Mouse (Mus musculus) kidney, postnatal 0 days (tissue): ENCODE data around the gene Ccdc163. TPM values are rescaled to one million over a fixed set of nuclear protein-coding genes. Genes with fewer than 3 reads are reported as not detected.

Experiments
- ATAC-seq: fragments of 200-750 bp; cut with Nextera tagmentation; replicated peaks from 2 replicates; pipeline ENCODE4 v1.8.0; 2017; ENCODE audit warnings: low read depth, moderate number of reproducible peaks, moderate TSS enrichment, moderate library complexity; ENCODE audit not compliant: low FRiP score
- DNase-seq: peaks from one replicate; pipeline ENCODE4 v3.0.0-alpha.2; 2016; ENCODE audit warnings: low spot score
- H3K27ac ChIP-seq: fragments of 300-500 bp; sonication (generic); 2 replicates; pipeline ENCODE4 v1.5.1; 2014; ENCODE audit warnings: mild to moderate bottlenecking
- H3K27me3 ChIP-seq: fragments of 300-500 bp; sonication (generic); 2 replicates; pipeline ENCODE4 v1.6.1; 2014; ENCODE audit warnings: low read length, mixed read lengths; ENCODE audit not compliant: insufficient read depth
- H3K36me3 ChIP-seq: fragments of 300-500 bp; sonication (generic); 2 replicates; pipeline ENCODE4 v1.6.1; 2014; ENCODE audit warnings: low read length, mixed read lengths; ENCODE audit not compliant: insufficient read depth
- H3K4me1 ChIP-seq: fragments of 300-500 bp; sonication (generic); replicated peaks from 2 replicates; pipeline ENCODE4 v1.6.1; 2014; ENCODE audit warnings: antibody characterized with exemption, low read length, mixed read lengths; ENCODE audit not compliant: insufficient read depth
- H3K4me2 ChIP-seq: fragments of 300-500 bp; sonication (generic); 2 replicates; pipeline ENCODE4 v1.6.1; 2014; ENCODE audit warnings: mild to moderate bottlenecking, low read length, moderate library complexity, mixed read lengths
- H3K4me3 ChIP-seq: fragments of 300-500 bp; sonication (generic); replicated peaks from 2 replicates; pipeline ENCODE4 v1.5.1; 2014; ENCODE audit warnings: low read depth, low read length
- H3K9ac ChIP-seq: fragments of 300-500 bp; sonication (generic); 2 replicates; pipeline ENCODE4 v1.6.1; 2014; ENCODE audit warnings: low read depth, low read length
- H3K9me3 ChIP-seq: fragments of 300-500 bp; sonication (generic); replicated peaks from 2 replicates; pipeline ENCODE4 v1.6.1; 2016; ENCODE audit warnings: low read length, inconsistent platforms, mixed read lengths
- CTCF ChIP-seq: IDR thresholded peaks from 2 replicates; pipeline ENCODE4 v1.5.1; 2016; ENCODE audit warnings: antibody characterized with exemption, low read depth, mild to moderate bottlenecking, moderate library complexity
- WGBS: fragments of 180-500 bp; shearing (Covaris S2); extraction: QIAGEN DNeasy Blood & Tissue Kit; methylation state at CpG from one replicate; pipeline ENCODE4 v1.1.7; 2014; 5-methylcytosine and 5-hydroxymethylcytosine counted together
- polyA plus RNA-seq: library from polyadenylated mRNA; unstranded; fragments of >200 nt; fragmentation: Nextera tagmentation; extraction: Ambion mirVana; gene quantifications from 2 replicates; pipeline ENCODE4 v1.2.1, GENCODE M21; 2015

Gene Ccdc163
- polyA plus RNA-seq, 1 experiment from 2014 or later = 25.8 TPM

GRCm38 (mm10) chr4:116710154-116710553 lies 1.8 kb downstream of the Ccdc163 start:
- TF ChIP-seq CTCF = no peak
- H3K4me3 ChIP-seq = no peak overlapping the region
- no peaks in the 10 kb centered on the region for H3K27me3 ChIP-seq
- H3K4me2 ChIP-seq = no peak overlapping the region
- 88% methylated on average over 2 of the region's 2 CpGs for WGBS
- H3K27ac ChIP-seq = no peak overlapping the region
- ATAC-seq (no peak), DNase-seq (no peak)
- no peaks in the 10 kb centered on the region for H3K9me3 ChIP-seq
- H3K4me1 ChIP-seq = peaks cover 10% of the 10 kb centered on the region; the same call in 1 of the 2 replicates
- no peak overlapping the region for H3K9ac ChIP-seq
- 0 out of 2 replicates have a peak, but pooled peaks cover 4% of the 10 kb centered on the region for H3K36me3 ChIP-seq

GRCm38 (mm10) chr4:116712536-116712935 lies 4.2 kb downstream of the Ccdc163 start:
- DNase-seq (no peak), ATAC-seq (no peak)
- Histone ChIP-seq H3K36me3 (0 out of 2 replicates have a peak, but pooled peaks cover 4% of the 10 kb centered on the region), H3K4me1 (peaks cover 7% of the 10 kb centered on the region; the same call in 1 of the 2 replicates), H3K27ac (no peak overlapping the region), H3K9me3 (no peaks in the 10 kb centered on the region), H3K27me3 (no peaks in the 10 kb centered on the region), H3K4me3 (no peak overlapping the region), H3K4me2 (no peak overlapping the region), H3K9ac (no peak overlapping the region)
- no peak for TF ChIP-seq CTCF
- 33% methylated on average over 1 of the region's 1 CpGs for WGBS

DNA sequence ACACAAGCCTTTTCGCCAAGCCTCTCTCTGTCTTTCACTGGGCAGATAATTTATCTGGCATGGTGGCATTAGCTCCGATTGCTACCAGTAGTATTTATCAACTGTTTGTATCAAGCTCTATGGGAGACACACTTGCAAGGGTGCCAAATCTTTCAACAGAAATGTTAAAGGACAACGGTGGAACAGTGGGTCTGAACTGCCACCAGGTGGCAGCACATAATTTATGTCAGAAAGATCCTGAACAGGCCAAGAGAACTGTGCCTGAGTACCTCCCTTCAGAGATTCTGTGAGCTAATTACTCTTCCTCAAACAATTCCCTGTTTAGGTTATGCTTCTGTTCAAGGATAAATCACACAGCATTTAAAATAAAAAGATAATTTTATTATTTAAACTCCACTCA lies 11.1 kb downstream of the Ccdc163 start:
- TF ChIP-seq CTCF = peak; percentile 86
- 0 out of 2 replicates have a peak, but pooled peaks cover 4% of the 10 kb centered on the region for H3K36me3 ChIP-seq
- H3K4me1 ChIP-seq = 0 out of 2 replicates have a peak, but pooled peaks cover 3% of the 10 kb centered on the region
- no peak for ATAC-seq
- WGBS = 15% methylated on average over 3 of the region's 3 CpGs
- H3K4me2 ChIP-seq = no peak overlapping the region
- H3K4me3 ChIP-seq = no peak overlapping the region
- no peaks in the 10 kb centered on the region for H3K9me3 ChIP-seq
- no peak overlapping the region for H3K27ac ChIP-seq
- no peaks in the 10 kb centered on the region for H3K27me3 ChIP-seq
- peak; percentile 88 for DNase-seq
- H3K9ac ChIP-seq = no peak overlapping the region

- H3K4me2 ChIP-seq = peak within 1 kb of the TSS; percentile 95
- no peak; the same call in 1 of the 2 replicates for TF ChIP-seq CTCF
- H3K36me3 ChIP-seq = no peaks in the 10 kb centered on the region
- 0 out of 2 replicates have a peak, but pooled peaks cover 3% of the 10 kb centered on the region for H3K4me1 ChIP-seq
- H3K27ac ChIP-seq = peak within 1 kb of the TSS; percentile 77
- peak within 1 kb of the TSS; percentile 85 for H3K4me3 ChIP-seq
- WGBS = under 1% methylated on average over 34 of the region's 34 CpGs
- no peaks in the 10 kb centered on the region for H3K27me3 ChIP-seq
- DNase-seq = peak; percentile 100
- H3K9ac ChIP-seq = peak within 1 kb of the TSS; percentile 80
- peak; percentile 97 for ATAC-seq
- no peaks in the 10 kb centered on the region for H3K9me3 ChIP-seq
Measured at GRCm38 (mm10) chr4:116720343-116721097, 12.2 kb downstream of the Ccdc163 start, which contains the start of gene Tesk2. TSS of gene Tesk2 (plus strand) at chr4:116720948.

GRCm38 (mm10) chr4:116721098-116721628 lies 12.9 kb downstream of the Ccdc163 start:
- Histone ChIP-seq H3K9ac (peak overlapping the region; percentile 80), H3K27ac (peak overlapping the region; percentile 77), H3K27me3 (no peaks in the 10 kb centered on the region), H3K4me2 (peak overlapping the region; percentile 95), H3K9me3 (no peaks in the 10 kb centered on the region), H3K4me1 (0 out of 2 replicates have a peak, but pooled peaks cover 3% of the 10 kb centered on the region), H3K36me3 (no peaks in the 10 kb centered on the region), H3K4me3 (peak overlapping the region; percentile 85)
- DNase-seq (no peak), ATAC-seq (no peak; the same call in 1 of the 2 replicates)
- WGBS = 0% methylated on average over 28 of the region's 29 CpGs
- TF ChIP-seq CTCF = no peak

- no peaks in the 10 kb centered on the region for H3K9me3 ChIP-seq
- H3K9ac ChIP-seq = 0 out of 2 replicates have a peak overlapping the region, but pooled peaks have one; percentile 18
- TF ChIP-seq CTCF = no peak
- H3K27ac ChIP-seq = no peak overlapping the region
- 0 out of 2 replicates have a peak, but pooled peaks cover 3% of the 10 kb centered on the region for H3K4me1 ChIP-seq
- WGBS = 55% methylated on average over 7 of the region's 7 CpGs
- ATAC-seq (no peak), DNase-seq (no peak)
- H3K27me3 ChIP-seq = no peaks in the 10 kb centered on the region
- H3K4me3 ChIP-seq = 0 out of 2 replicates have a peak overlapping the region, but pooled peaks have one; percentile 85
- peak overlapping the region; percentile 95 for H3K4me2 ChIP-seq
- no peaks in the 10 kb centered on the region for H3K36me3 ChIP-seq
Measured at GRCm38 (mm10) chr4:116722230-116722629, 13.9 kb downstream of the Ccdc163 start.
